Mouse (Mus musculus): ENCODE measurements at regions not wholly inside any gene's neighbourhood (a gene's known extent, or its start where the extent isn't known, plus 50 kb on each side); places are given as distances from the start of the nearest gene placed in this dataset.

GRCm38 (mm10) chr19:54460426-54461170 lies 416.6 kb downstream of the Adra2a start:
- DNase-seq (ENCODE audit: low spot score in 2 of 2), result no peak

GRCm38 (mm10) chr19:54462480-54462879 lies 418.5 kb downstream of the Adra2a start:
- no peak for DNase-seq (ENCODE audit: low spot score in 2 of 2)

- DNase-seq (ENCODE audit: low spot score in 2 of 2), result no peak
These were observed 426.1 kb downstream of the Adra2a start for GRCm38 (mm10) chr19:54470034-54470433.

- no peak for DNase-seq (ENCODE audit: low spot score in 2 of 2)
These were observed 454.1 kb downstream of the Adra2a start for GRCm38 (mm10) chr19:54498066-54498465.

GRCm38 (mm10) chr19:54533858-54534257 lies 489.9 kb downstream of the Adra2a start:
- DNase-seq (ENCODE audit: low spot score in 2 of 2), result no peak

GRCm38 (mm10) chr19:54555351-54555750 lies 511.4 kb downstream of the Adra2a start:
- DNase-seq (ENCODE audit: low spot score in 2 of 2), result no peak

GRCm38 (mm10) chr19:54557984-54558383 lies 514.0 kb downstream of the Adra2a start:
- no peak for DNase-seq (ENCODE audit: low spot score in 2 of 2)

GRCm38 (mm10) chr19:54583574-54583973 lies 539.6 kb downstream of the Adra2a start:
- no peak for DNase-seq (ENCODE audit: low spot score in 2 of 2)

- DNase-seq (ENCODE audit: low spot score in 2 of 2), result no peak
These were observed 540.8 kb downstream of the Adra2a start for GRCm38 (mm10) chr19:54584687-54585237.

GRCm38 (mm10) chr19:54585326-54585725 lies 541.4 kb downstream of the Adra2a start:
- DNase-seq (ENCODE audit: low spot score in 2 of 2), result no peak

- DNase-seq (ENCODE audit: low spot score in 2 of 2), result no peak
These were observed 523.7 kb downstream of the Gpam start for GRCm38 (mm10) chr19:54603345-54603744.

GRCm38 (mm10) chr19:54605346-54605745 lies 521.7 kb downstream of the Gpam start:
- DNase-seq (ENCODE audit: low spot score in 2 of 2), result no peak

GRCm38 (mm10) chr19:54616924-54617323 lies 510.1 kb downstream of the Gpam start:
- no peak for DNase-seq (ENCODE audit: low spot score in 2 of 2)

All from urinary bladder, postnatal 4 days (tissue).